Mouse (Mus musculus) brain, embryonic 14.5 days (tissue): ENCODE data around the gene Xrra1. TPM values are rescaled to one million over a fixed set of nuclear protein-coding genes. Genes with fewer than 3 reads are reported as not detected.
"Not testable (repeated sequence)": the region's sequence is repeated elsewhere in the genome, so short reads cannot be mapped to it uniquely, and the experiment has no call there.

Experiments
- DNase-seq: peaks from one replicate; pipeline ENCODE4 v3.0.0-alpha.2; 2011; ENCODE audit warnings: low read depth
- CTCF ChIP-seq: fragments of 200-500 bp; IDR thresholded peaks from 2 replicates; pipeline ENCODE4 v1.5.1; 2012; ENCODE audit warnings: inconsistent platforms, mild to moderate bottlenecking, moderate library complexity, borderline replicate concordance; ENCODE audit not compliant: insufficient read depth, insufficient read length; ENCODE audit errors: extremely low read depth
- POLR2A ChIP-seq: fragments of 200-500 bp; IDR thresholded peaks from 2 replicates; pipeline ENCODE4 v1.6.1; 2012; ENCODE audit warnings: mild to moderate bottlenecking, inconsistent platforms, borderline replicate concordance; ENCODE audit not compliant: poor library complexity, insufficient read depth, insufficient read length, severe bottlenecking; ENCODE audit errors: extremely low read depth
- polyA plus RNA-seq: library from polyadenylated mRNA; depleted of rRNA; stranded (reverse); fragments of >200 nt; gene quantifications from 2 replicates; pipeline ENCODE4 v1.2.3, GENCODE M21; 2012

Xrra1 gene
- polyA plus RNA-seq, 1 experiment: 0.55 TPM

DNA sequence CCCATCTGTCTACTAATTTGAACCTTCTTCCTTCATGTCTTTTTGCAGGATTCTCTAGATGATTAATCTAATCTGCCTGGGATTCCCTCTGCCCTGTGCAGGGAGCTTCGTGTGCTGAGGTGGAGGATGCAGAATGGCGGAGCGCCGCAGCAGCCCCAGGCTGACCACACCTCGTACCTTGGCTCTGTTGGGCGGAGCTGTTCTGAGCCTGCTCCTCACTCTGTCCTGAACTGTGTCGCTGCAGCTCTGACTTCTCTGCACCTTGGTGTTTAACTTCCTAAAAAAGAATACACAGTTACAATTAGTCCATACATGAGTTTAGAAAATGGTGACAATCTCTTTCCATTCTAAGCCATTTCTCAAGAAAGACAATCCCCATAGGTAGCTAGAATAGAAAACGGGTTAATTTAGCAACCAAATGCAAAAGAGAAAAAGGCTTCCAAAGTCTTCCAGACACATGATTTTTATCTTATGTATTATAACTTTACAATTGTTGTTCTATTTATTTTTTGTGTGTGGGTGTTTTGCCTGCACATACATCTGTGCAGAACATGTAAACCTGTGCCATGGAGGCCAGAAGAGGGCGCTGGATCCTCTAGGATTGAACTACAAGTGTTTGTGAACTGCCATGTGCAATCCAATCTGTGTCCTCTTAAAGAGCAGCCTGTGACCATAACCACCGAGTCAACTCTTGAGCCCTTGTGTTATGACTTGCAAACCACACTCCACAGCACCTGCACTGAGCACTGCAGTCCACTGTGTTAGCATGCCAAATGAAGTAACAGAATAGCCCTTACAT, 68.2 kb downstream of the Xrra1 start:
- TF ChIP-seq CTCF: peak; percentile 60; the same call in 1 of the 2 replicates
- no peak for TF ChIP-seq POLR2A
- DNase-seq: peak; percentile 83

DNA sequence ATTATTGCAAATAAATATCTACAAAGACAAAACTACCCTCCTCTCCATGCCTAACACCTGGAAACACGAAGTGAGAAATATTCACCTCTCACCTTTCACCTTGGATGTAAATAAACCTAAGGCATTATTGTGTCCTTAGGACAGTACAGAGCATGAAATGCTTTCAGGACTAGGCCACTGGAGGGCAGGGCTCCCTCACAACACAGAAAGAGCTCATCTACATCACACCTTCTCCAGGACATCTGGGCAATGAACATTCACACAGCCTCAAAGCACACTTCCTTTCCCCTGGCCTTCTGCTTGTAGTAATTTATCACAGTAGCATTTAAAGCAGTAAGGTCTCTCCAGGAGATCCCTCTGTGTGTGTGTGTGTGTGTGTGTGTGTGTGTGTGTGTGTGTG, 76.8 kb downstream of the Xrra1 start:
- peak; percentile 31 for DNase-seq
- no peak for TF ChIP-seq POLR2A
- peak; percentile 33; the same call in 1 of the 2 replicates for TF ChIP-seq CTCF

DNA sequence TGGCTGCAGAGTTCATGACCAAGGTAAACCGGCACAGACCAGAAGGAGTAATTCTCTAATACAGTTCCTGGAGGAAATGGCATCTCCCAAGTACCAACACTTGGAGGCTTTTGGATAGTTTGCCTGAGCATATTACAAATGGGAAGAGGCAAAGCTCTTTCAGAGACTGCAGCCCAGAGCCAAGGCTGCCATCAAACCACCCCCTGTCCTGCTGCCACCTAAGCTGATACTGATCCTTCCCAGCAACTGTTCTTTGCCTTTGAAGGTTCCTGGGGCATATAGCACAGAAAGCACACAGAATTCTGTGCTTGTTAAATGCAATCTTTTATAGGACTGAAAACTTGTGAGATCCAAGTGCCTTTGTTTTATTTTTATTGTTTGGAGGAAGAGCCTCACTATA, 81.8 kb downstream of the Xrra1 start:
- no peak for TF ChIP-seq CTCF
- TF ChIP-seq POLR2A: no peak
- no peak for DNase-seq

DNA sequence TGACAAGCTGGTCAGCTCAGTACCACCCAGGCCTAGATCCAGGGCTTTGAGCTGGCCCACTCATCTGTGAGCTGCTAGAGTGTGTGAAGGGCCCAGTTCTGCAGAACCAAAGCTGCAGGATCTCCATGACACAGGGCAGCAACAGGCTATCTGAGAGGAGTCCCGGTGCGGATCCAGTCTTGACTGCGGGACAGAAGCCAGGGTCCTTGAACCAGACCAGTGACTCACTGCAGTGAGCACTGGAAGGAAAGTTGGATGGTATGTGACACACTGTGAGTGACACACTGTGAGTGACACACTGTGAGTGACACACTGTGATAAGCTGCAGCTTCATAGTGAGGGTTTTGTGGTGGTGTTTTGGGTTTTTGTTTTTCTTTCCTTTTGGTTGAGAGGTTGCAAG, 85.6 kb downstream of the Xrra1 start:
- no peak for DNase-seq
- no peak for TF ChIP-seq POLR2A
- no peak for TF ChIP-seq CTCF

DNA sequence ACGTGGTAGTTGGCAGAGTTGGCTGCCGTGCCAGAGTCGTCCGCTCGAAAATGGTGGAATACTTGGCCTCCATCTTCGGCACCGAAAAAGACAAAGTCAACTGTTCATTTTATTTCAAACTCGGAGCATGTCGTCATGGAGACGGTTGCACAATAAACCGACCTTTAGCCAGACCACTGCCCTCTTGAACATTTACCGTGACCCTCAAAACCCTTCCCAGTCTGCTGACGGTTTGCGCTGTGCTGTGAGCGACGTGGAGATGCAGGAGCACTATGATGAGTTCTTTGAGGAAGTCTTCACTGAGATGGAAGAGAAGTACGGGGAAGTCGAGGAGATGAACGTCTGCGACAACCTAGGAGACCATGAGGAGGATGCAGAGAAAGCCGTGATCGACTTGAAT, 86.1 kb downstream of the Xrra1 start:
- DNase-seq: not testable (repeated sequence)

DNA sequence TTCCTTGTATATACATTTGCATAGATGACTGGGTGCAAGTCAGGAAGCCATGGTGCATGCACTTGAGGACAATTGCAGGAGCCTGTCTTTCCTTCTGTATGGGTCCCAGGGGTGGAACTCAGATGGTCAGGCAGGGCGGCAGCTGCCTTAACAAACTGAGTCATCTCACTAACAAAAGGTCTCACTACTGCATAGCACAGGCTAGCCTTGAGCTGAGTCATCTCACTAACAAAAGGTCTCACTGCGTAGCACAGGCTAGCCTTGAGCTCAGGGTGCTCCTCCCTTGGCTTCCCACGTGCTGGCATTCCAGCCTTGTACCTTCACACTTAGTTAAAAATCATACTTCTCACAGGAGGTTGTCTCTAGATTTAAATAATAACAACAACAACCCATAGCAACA, 87.0 kb downstream of the Xrra1 start:
- no peak for DNase-seq
- TF ChIP-seq CTCF: no peak
- TF ChIP-seq POLR2A: no peak

DNA sequence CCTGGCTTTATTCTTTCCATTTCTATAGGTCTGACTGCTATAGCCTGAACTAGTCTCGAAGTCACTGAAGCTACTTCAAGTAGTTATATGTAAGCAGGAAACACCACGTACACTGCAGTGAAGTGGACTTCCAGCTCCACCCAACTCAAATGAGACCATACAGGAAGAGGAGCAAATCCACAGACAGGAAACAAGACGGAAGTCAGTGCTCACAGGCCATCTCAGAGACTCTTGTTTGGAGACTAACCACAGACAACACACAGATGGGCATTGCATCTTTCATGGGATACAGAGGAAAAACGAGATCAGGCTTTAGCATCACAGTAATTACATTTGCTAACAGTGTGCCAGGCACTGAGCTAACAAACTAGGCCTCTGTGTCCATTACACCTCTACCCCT, 87.4 kb downstream of the Xrra1 start:
- DNase-seq: no peak
- TF ChIP-seq CTCF: no peak
- no peak for TF ChIP-seq POLR2A

DNA sequence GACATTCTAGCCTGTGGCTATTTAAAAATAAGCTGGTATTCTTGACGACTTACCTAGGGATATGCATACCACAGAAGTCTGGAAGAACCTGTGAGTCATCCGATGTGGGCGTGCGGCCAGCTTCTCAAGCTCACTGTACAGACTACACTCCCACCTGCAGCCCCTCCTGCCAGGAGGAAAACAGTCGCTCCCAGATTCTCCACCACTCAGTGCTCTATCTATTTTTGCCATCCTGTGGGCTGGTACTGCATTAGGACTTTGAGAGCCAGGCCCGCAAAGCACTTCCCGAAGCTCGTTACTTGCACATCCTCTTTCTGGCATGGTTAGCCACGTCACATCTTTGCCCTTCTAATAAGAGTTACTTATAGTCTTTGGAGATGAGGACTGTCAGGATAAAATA, 88.4 kb downstream of the Xrra1 start:
- TF ChIP-seq CTCF: no peak
- TF ChIP-seq POLR2A: no peak
- no peak for DNase-seq

DNA sequence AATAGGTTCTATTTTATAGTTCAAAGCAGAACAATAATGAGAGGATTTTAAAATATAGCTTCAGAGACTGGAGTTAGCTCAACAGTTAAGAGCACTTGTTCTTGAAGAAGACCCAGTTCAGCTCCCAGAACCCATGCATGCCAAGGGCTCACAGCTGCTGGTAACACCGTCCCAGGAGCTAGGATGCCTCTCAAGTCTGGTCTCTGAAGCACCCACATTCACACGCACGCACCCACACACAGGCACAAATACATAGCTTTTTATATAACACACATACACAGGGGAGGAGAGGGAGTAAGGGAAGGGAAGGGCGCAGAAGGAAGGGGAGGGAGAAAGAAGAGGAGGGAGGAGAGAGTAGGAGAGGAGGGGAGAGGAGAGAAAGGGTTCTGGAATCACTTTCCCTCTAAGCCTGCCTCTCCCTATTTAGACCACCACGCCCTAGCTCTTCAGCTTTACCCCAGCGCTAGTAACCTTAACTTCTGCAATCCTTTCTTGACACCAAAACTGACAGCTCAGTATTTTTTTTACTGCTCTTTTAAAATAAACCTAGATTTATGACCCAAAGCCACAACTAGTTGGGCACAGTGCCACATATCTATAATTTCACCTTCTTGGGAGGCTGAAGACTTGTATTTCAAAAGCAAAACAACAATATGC, 94.7 kb downstream of the Xrra1 start:
- TF ChIP-seq POLR2A (no peak), CTCF (no peak)

DNA sequence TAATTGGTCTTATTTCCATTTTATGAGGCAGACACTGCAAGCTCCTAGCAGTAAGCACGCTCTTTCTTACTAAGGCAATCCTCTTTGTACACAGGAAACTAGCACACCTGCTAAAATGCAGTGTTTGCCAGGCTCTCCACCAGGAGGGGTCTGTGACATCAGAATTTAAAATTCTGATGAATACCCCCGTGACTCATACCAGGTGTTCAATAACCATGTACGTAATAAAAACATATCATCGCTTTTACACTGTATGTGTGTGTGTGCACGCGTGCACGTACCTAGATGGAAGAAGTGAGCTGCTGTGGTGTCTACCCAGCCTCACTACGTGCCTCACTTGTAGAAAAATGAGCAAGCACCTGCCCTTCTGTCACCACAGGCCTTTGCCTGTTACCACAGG, 95.3 kb downstream of the Xrra1 start:
- no peak for TF ChIP-seq POLR2A
- no peak for TF ChIP-seq CTCF
- DNase-seq: no peak

More for the DNA sequence above, 94.7 kb downstream of the Xrra1 start:
- no peak for DNase-seq

DNA sequence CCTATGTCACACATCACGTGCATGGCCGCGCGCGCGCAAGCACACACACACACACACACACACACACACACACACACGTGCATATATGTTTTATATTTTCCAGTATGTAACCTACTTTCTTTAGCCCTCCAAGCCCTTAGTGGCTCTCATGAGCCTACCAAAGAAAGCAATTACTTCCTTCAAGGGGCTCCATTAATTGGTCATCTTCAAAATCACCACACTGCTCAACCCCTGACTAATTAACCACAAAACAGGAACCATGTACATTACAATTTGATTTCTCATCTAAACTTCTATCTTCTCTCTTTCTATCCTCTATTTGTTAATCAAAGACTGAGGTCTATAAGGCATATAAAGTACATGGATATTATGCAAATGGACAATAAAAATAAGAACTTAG, 97.2 kb downstream of the Xrra1 start:
- no peak for DNase-seq
- no peak for TF ChIP-seq POLR2A
- TF ChIP-seq CTCF: no peak
